Mouse (Mus musculus) left cerebral cortex, postnatal 14 days (tissue): Measurements from ENCODE around the gene Tulp4. TPM values are rescaled to one million over a fixed set of nuclear protein-coding genes. Genes with fewer than 3 reads are reported as not detected.

ENCODE experiments used
- DNase-seq, 2 experiments: peaks; one replicate each; pipeline ENCODE4 v3.0.0; 2021 to 2022; ENCODE audit warnings: low spot score in 2 of 2, mixed read lengths in 1 of 2
- intact Hi-C: fragments of 180-260 bp; cut with DNase I; formaldehyde crosslinking; loops from one replicate; pipeline ENCODE4 v1.15.1; 2025
- total RNA-seq, 2 experiments: library from RNA; stranded (reverse); gene quantifications; 2 replicates each; pipeline ENCODE4 v1.2.3; 2021

Gene Tulp4
- total RNA-seq, 2 experiments from 2014 or later, result 236 to 261 TPM

- intact Hi-C loops, result no loop called here
- no peak for DNase-seq
These were observed 11.0 kb downstream of the Tulp4 start for GRCm38 (mm10) chr17:6117148-6117725.

- DNase-seq, result no peak
- intact Hi-C loops, result no loop called here
These were observed 11.7 kb downstream of the Tulp4 start for GRCm38 (mm10) chr17:6117917-6118316.

- no peak for DNase-seq
- intact Hi-C loops, result no loop called here
These were observed 12.6 kb downstream of the Tulp4 start for GRCm38 (mm10) chr17:6118861-6119260.

GRCm38 (mm10) chr17:6123776-6124175 is 17.5 kb downstream of the Tulp4 start:
- intact Hi-C loops, result no loop called here
- peak in 1 of 2 experiments; percentile 23 for DNase-seq

GRCm38 (mm10) chr17:6125441-6125840 is 19.2 kb downstream of the Tulp4 start:
- intact Hi-C loops, result no loop called here
- DNase-seq, result no peak

- intact Hi-C loops, result no loop called here
- DNase-seq, result no peak
These were observed 21.8 kb downstream of the Tulp4 start for GRCm38 (mm10) chr17:6128039-6128438.

- DNase-seq, result peak; percentile 32 to 39
- intact Hi-C loops, result no loop called here
These were observed 23.1 kb downstream of the Tulp4 start for GRCm38 (mm10) chr17:6129361-6129760.

GRCm38 (mm10) chr17:6131083-6131482 is 24.8 kb downstream of the Tulp4 start:
- intact Hi-C loops, result no loop called here

GRCm38 (mm10) chr17:6140875-6141274 is 34.6 kb downstream of the Tulp4 start:
- no peak for DNase-seq
- intact Hi-C loops, result no loop called here

More at GRCm38 (mm10) chr17:6131083-6131482, 24.8 kb downstream of the Tulp4 start:
- no peak for DNase-seq

GRCm38 (mm10) chr17:6141344-6141743 is 35.1 kb downstream of the Tulp4 start:
- intact Hi-C loops, result no loop called here
- no peak for DNase-seq

- intact Hi-C loops, result no loop called here
- DNase-seq, result no peak
These were observed 39.0 kb downstream of the Tulp4 start for GRCm38 (mm10) chr17:6145244-6145643.

- intact Hi-C loops, result no loop called here
These were observed 46.7 kb downstream of the Tulp4 start for GRCm38 (mm10) chr17:6152941-6153340.

GRCm38 (mm10) chr17:6153581-6153980 is 47.3 kb downstream of the Tulp4 start:
- intact Hi-C loops, result no loop called here

More at GRCm38 (mm10) chr17:6152941-6153340, 46.7 kb downstream of the Tulp4 start:
- no peak for DNase-seq

GRCm38 (mm10) chr17:6154366-6154765 is 48.1 kb downstream of the Tulp4 start:
- no peak for DNase-seq
- intact Hi-C loops, result no loop called here

More at GRCm38 (mm10) chr17:6153581-6153980, 47.3 kb downstream of the Tulp4 start:
- DNase-seq, result no peak

GRCm38 (mm10) chr17:6160495-6160894 is 54.3 kb downstream of the Tulp4 start:
- DNase-seq, result no peak
- intact Hi-C loops, result no loop called here

- intact Hi-C loops, result no loop called here
- no peak for DNase-seq
These were observed 55.7 kb downstream of the Tulp4 start for GRCm38 (mm10) chr17:6161916-6162315.

GRCm38 (mm10) chr17:6162761-6163160 is 56.5 kb downstream of the Tulp4 start:
- intact Hi-C loops, result no loop called here

GRCm38 (mm10) chr17:6164911-6165310 is 58.7 kb downstream of the Tulp4 start:
- intact Hi-C loops, result no loop called here
- no peak for DNase-seq

More at GRCm38 (mm10) chr17:6162761-6163160, 56.5 kb downstream of the Tulp4 start:
- no peak for DNase-seq

- intact Hi-C loops, result no loop called here
- no peak for DNase-seq
These were observed 66.2 kb downstream of the Tulp4 start for GRCm38 (mm10) chr17:6172440-6172839.

- intact Hi-C loops, result no loop called here
- peak; percentile 24 to 25 for DNase-seq
These were observed 66.9 kb downstream of the Tulp4 start for GRCm38 (mm10) chr17:6172926-6173690.

GRCm38 (mm10) chr17:6174574-6174973 is 68.3 kb downstream of the Tulp4 start:
- DNase-seq, result no peak
- intact Hi-C loops, result no loop called here
